Mouse (Mus musculus) midbrain, postnatal 0 days (tissue): ENCODE measurements around the gene Lamb1. TPM values are rescaled to one million over a fixed set of nuclear protein-coding genes. Genes with fewer than 3 reads are reported as not detected.

ENCODE experiments used
- ATAC-seq: fragments of 200-750 bp; cut with Nextera tagmentation; 2 replicates; pipeline ENCODE4 v1.8.0; 2017; ENCODE audit warnings: moderate number of reproducible peaks, mild to moderate bottlenecking, moderate TSS enrichment, moderate library complexity; ENCODE audit not compliant: low FRiP score
- DNase-seq: peaks from one replicate; pipeline ENCODE4 v3.0.0-alpha.2; 2015; ENCODE audit warnings: low spot score
- H3K27ac ChIP-seq: fragments of 300-500 bp; sonication (generic); 2 replicates; pipeline ENCODE4 v1.5.1; 2014; ENCODE audit warnings: low read depth, mild to moderate bottlenecking, low read length, mixed read lengths
- H3K27me3 ChIP-seq: fragments of 300-500 bp; sonication (generic); 2 replicates; pipeline ENCODE4 v1.6.1; 2014; ENCODE audit warnings: low read length, control low read depth, mixed read lengths; ENCODE audit not compliant: insufficient read depth
- H3K36me3 ChIP-seq: fragments of 300-500 bp; sonication (generic); 2 replicates; pipeline ENCODE4 v1.6.1; 2014; ENCODE audit warnings: low read length, control low read depth, mixed read lengths; ENCODE audit not compliant: insufficient read depth
- H3K4me1 ChIP-seq: fragments of 300-500 bp; sonication (generic); 2 replicates; pipeline ENCODE4 v1.6.1; 2014; ENCODE audit warnings: mild to moderate bottlenecking, control low read depth, antibody characterized with exemption, low read length, mixed read lengths; ENCODE audit not compliant: insufficient read depth
- H3K4me2 ChIP-seq: fragments of 300-500 bp; sonication (generic); 2 replicates; pipeline ENCODE4 v1.6.1; 2014; ENCODE audit warnings: low read depth, mild to moderate bottlenecking, low read length, mixed read lengths; ENCODE audit not compliant: poor library complexity, severe bottlenecking
- H3K4me3 ChIP-seq: fragments of 300-500 bp; sonication (generic); 2 replicates; pipeline ENCODE4 v1.5.1; 2014; ENCODE audit warnings: low read depth, mild to moderate bottlenecking, low read length, moderate library complexity
- H3K9ac ChIP-seq: fragments of 300-500 bp; sonication (generic); replicated peaks from 2 replicates; pipeline ENCODE4 v1.6.1; 2014; ENCODE audit warnings: mild to moderate bottlenecking, low read length, moderate library complexity, mixed read lengths; ENCODE audit not compliant: poor library complexity, severe bottlenecking
- H3K9me3 ChIP-seq: fragments of 300-500 bp; sonication (generic); 2 replicates; pipeline ENCODE4 v1.6.1; 2016; ENCODE audit warnings: low read length, control low read depth
- CTCF ChIP-seq: IDR thresholded peaks from 2 replicates; pipeline ENCODE4 v1.5.1; 2016; ENCODE audit warnings: antibody characterized with exemption, mild to moderate bottlenecking
- WGBS: fragments of 180-500 bp; shearing (Covaris S2); extraction: QIAGEN DNeasy Blood & Tissue Kit; methylation state at CpG from one replicate; pipeline ENCODE4 v1.1.7; 2014; 5-methylcytosine and 5-hydroxymethylcytosine counted together
- polyA plus RNA-seq: library from polyadenylated mRNA; unstranded; fragments of >200 nt; fragmentation: Nextera tagmentation; extraction: Ambion mirVana; gene quantifications from 2 replicates; pipeline ENCODE4 v1.2.1, GENCODE M21; 2015
- total RNA-seq: library from RNA; depleted of rRNA; stranded (reverse); fragments of >200 nt; gene quantifications from 2 replicates; pipeline ENCODE4 v1.2.3, GENCODE M21; 2014

Gene Lamb1
- total and polyA plus RNA-seq, 2 experiments from 2014 or later: 7.6 to 19.5 TPM

- ATAC-seq: no peak
- no peak for TF ChIP-seq CTCF
- DNase-seq: no peak
- Histone ChIP-seq H3K4me2 (no peak overlapping the region), H3K9me3 (no peaks in the 10 kb centered on the region), H3K27me3 (no peaks in the 10 kb centered on the region), H3K4me3 (no peak overlapping the region), H3K27ac (no peak overlapping the region), H3K9ac (no peak overlapping the region), H3K4me1 (no peaks in the 10 kb centered on the region), H3K36me3 (no peaks in the 10 kb centered on the region)
- WGBS: 80% methylated on average over 10 of the region's 10 CpGs
Observed at GRCm38 (mm10) chr12:31294526-31294925, 29.5 kb downstream of the Lamb1 start.

GRCm38 (mm10) chr12:31294996-31295395, 30.0 kb downstream of the Lamb1 start:
- H3K9me3 ChIP-seq: no peaks in the 10 kb centered on the region
- H3K4me2 ChIP-seq: no peak overlapping the region
- no peak for TF ChIP-seq CTCF
- WGBS: 82% methylated on average over 11 of the region's 11 CpGs
- DNase-seq (no peak), ATAC-seq (no peak)
- no peak overlapping the region for H3K4me3 ChIP-seq
- H3K36me3 ChIP-seq: no peaks in the 10 kb centered on the region; the same call in 1 of the 2 replicates
- no peak overlapping the region for H3K9ac ChIP-seq
- H3K27me3 ChIP-seq: no peaks in the 10 kb centered on the region
- no peak overlapping the region for H3K27ac ChIP-seq
- no peaks in the 10 kb centered on the region for H3K4me1 ChIP-seq

GRCm38 (mm10) chr12:31295505-31295904, 30.5 kb downstream of the Lamb1 start:
- H3K4me2 ChIP-seq: no peak overlapping the region
- DNase-seq (no peak), ATAC-seq (no peak)
- 72% methylated on average over 3 of the region's 3 CpGs for WGBS
- H3K27ac ChIP-seq: no peak overlapping the region
- no peaks in the 10 kb centered on the region for H3K4me1 ChIP-seq
- H3K4me3 ChIP-seq: no peak overlapping the region
- H3K9me3 ChIP-seq: no peaks in the 10 kb centered on the region
- no peak overlapping the region for H3K9ac ChIP-seq
- TF ChIP-seq CTCF: no peak
- no peaks in the 10 kb centered on the region; the same call in 1 of the 2 replicates for H3K36me3 ChIP-seq
- H3K27me3 ChIP-seq: no peaks in the 10 kb centered on the region

- no peak for TF ChIP-seq CTCF
- Histone ChIP-seq H3K4me2 (no peak overlapping the region), H3K9me3 (no peaks in the 10 kb centered on the region), H3K9ac (no peak overlapping the region), H3K27me3 (no peaks in the 10 kb centered on the region), H3K27ac (no peak overlapping the region), H3K4me3 (no peak overlapping the region), H3K4me1 (no peaks in the 10 kb centered on the region), H3K36me3 (no peaks in the 10 kb centered on the region; the same call in 1 of the 2 replicates)
- ATAC-seq (no peak), DNase-seq (no peak)
- WGBS: 77% methylated on average over 4 of the region's 4 CpGs
Observed at GRCm38 (mm10) chr12:31296097-31296496, 31.1 kb downstream of the Lamb1 start.

- WGBS: 84% methylated on average over 4 of the region's 4 CpGs
- no peaks in the 10 kb centered on the region for H3K9me3 ChIP-seq
- no peak for DNase-seq
- no peak overlapping the region for H3K4me2 ChIP-seq
- TF ChIP-seq CTCF: no peak
- no peak overlapping the region for H3K4me3 ChIP-seq
- no peaks in the 10 kb centered on the region for H3K27me3 ChIP-seq
- H3K27ac ChIP-seq: no peak overlapping the region
- no peak overlapping the region for H3K9ac ChIP-seq
- H3K4me1 ChIP-seq: no peaks in the 10 kb centered on the region
- ATAC-seq: no peak
- no peaks in the 10 kb centered on the region; the same call in 1 of the 2 replicates for H3K36me3 ChIP-seq
Observed at GRCm38 (mm10) chr12:31298122-31298521, 33.1 kb downstream of the Lamb1 start.

GRCm38 (mm10) chr12:31298530-31298929, 33.5 kb downstream of the Lamb1 start:
- Histone ChIP-seq H3K4me1 (no peaks in the 10 kb centered on the region), H3K27ac (no peak overlapping the region), H3K27me3 (no peaks in the 10 kb centered on the region), H3K4me3 (no peak overlapping the region), H3K9ac (no peak overlapping the region), H3K36me3 (no peaks in the 10 kb centered on the region; the same call in 1 of the 2 replicates), H3K9me3 (no peaks in the 10 kb centered on the region), H3K4me2 (no peak overlapping the region)
- DNase-seq: no peak
- WGBS: 86% methylated on average over 8 of the region's 8 CpGs
- TF ChIP-seq CTCF: no peak
- no peak for ATAC-seq
